Mouse (Mus musculus) MEL (cell line): ENCODE measurements at regions not wholly inside any gene's neighbourhood (a gene's known extent, or its start where the extent isn't known, plus 50 kb on each side); places are given as distances from the start of the nearest gene placed in this dataset.

ENCODE experiments used
- DNase-seq: peaks from one replicate; pipeline ENCODE4 v3.0.0; 2011; ENCODE audit warnings: low read depth, low spot score
- H3K27ac ChIP-seq: 2 replicates; pipeline ENCODE4 v1.5.1; 2012; ENCODE audit warnings: low read depth, mild to moderate bottlenecking, control low read depth, low read length, moderate library complexity; ENCODE audit not compliant: control insufficient read depth
- H3K27me3 ChIP-seq, 2 experiments: fragments of 150-350 bp in 1 of 2; sonication (generic) in 1 of 2; 2 replicates each; pipeline ENCODE4 v1.6.1; 2012; ENCODE audit warnings: low read length in 2 of 2, mild to moderate bottlenecking in 2 of 2, improper control_type of control experiment in 1 of 2, moderate library complexity in 1 of 2; ENCODE audit not compliant: insufficient read depth in 2 of 2, control insufficient read depth in 1 of 2
- H3K36me3 ChIP-seq, 2 experiments: 2 replicates each; pipeline ENCODE4 v1.6.1; 2012 to 2014; ENCODE audit warnings: low read length in 2 of 2, improper control_type of control experiment in 1 of 2, inconsistent platforms in 1 of 2, mild to moderate bottlenecking in 1 of 2; ENCODE audit not compliant: insufficient read depth in 2 of 2, control insufficient read depth in 1 of 2
- H3K4me1 ChIP-seq, 2 experiments: fragments of 150-350 bp in 1 of 2; sonication (generic) in 1 of 2; 2 replicates each; pipeline ENCODE4 v1.6.1; 2012; ENCODE audit warnings: low read length in 2 of 2, improper control_type of control experiment in 1 of 2, mild to moderate bottlenecking in 1 of 2; ENCODE audit not compliant: insufficient read depth in 2 of 2, control insufficient read depth in 1 of 2
- H3K4me3 ChIP-seq, 2 experiments: fragments of 150-350 bp in 1 of 2; sonication (generic) in 1 of 2; 2 replicates each; pipeline ENCODE4 v1.5.1; 2012; ENCODE audit warnings: low read depth in 2 of 2, low read length in 2 of 2, mild to moderate bottlenecking in 2 of 2, moderate library complexity in 2 of 2, control low read depth in 1 of 2, improper control_type of control experiment in 1 of 2; ENCODE audit not compliant: control insufficient read depth in 1 of 2, insufficient read depth in 1 of 2
- H3K79me2 ChIP-seq: 2 replicates; pipeline ENCODE4 v1.6.1; 2012; ENCODE audit warnings: mild to moderate bottlenecking, low read length, moderate library complexity; ENCODE audit not compliant: control insufficient read depth, poor library complexity, insufficient read depth
- H3K9ac ChIP-seq: 2 replicates; pipeline ENCODE4 v1.6.1; 2012; ENCODE audit warnings: low read depth, mild to moderate bottlenecking, control low read depth, low read length, moderate library complexity; ENCODE audit not compliant: control insufficient read depth, poor library complexity, severe bottlenecking
- H3K9me3 ChIP-seq: fragments of 150-350 bp; sonication (generic); replicated peaks from 2 replicates; pipeline ENCODE4 v1.6.1; 2012; ENCODE audit warnings: mild to moderate bottlenecking, low read length, improper control_type of control experiment, moderate library complexity; ENCODE audit not compliant: insufficient read depth
- CHD2 ChIP-seq: IDR thresholded peaks from 2 replicates; pipeline ENCODE4 v1.6.1; 2011; ENCODE audit warnings: low read length, improper control_type of control experiment
- EP300 ChIP-seq, 2 experiments: IDR thresholded peaks; 2 replicates each; pipeline ENCODE4 v1.6.1; 2011; ENCODE audit warnings: improper control_type of control experiment in 2 of 2, low read length in 2 of 2, low read depth in 1 of 2, mild to moderate bottlenecking in 1 of 2
- GABPA ChIP-seq: IDR thresholded peaks from 2 replicates; pipeline ENCODE4 v1.6.1; 2012; ENCODE audit warnings: low read depth, mild to moderate bottlenecking, inconsistent platforms, low read length, improper control_type of control experiment, moderate library complexity
- GATA1 ChIP-seq: IDR thresholded peaks from 2 replicates; pipeline ENCODE4 v1.6.1; 2011; ENCODE audit warnings: low read depth, low read length, improper control_type of control experiment
- JUND ChIP-seq: IDR thresholded peaks from 2 replicates; pipeline ENCODE4 v1.6.1; 2011; ENCODE audit warnings: low read depth, mild to moderate bottlenecking, improper control_type of control experiment, low read length
- MAX ChIP-seq: IDR thresholded peaks from 2 replicates; pipeline ENCODE4 v1.6.1; 2011; ENCODE audit warnings: low read length, improper control_type of control experiment
- MAZ ChIP-seq: IDR thresholded peaks from 2 replicates; pipeline ENCODE4 v1.6.1; 2012; ENCODE audit warnings: low read depth, mild to moderate bottlenecking, inconsistent platforms, low read length, improper control_type of control experiment
- MYB ChIP-seq: IDR thresholded peaks from 2 replicates; pipeline ENCODE4 v1.6.1; 2011; ENCODE audit warnings: mild to moderate bottlenecking, low read depth, low read length, improper control_type of control experiment
- MYC ChIP-seq: IDR thresholded peaks from 2 replicates; pipeline ENCODE4 v1.6.1; 2011; ENCODE audit warnings: low read depth, mild to moderate bottlenecking, low read length, improper control_type of control experiment, moderate library complexity
- RCOR1 ChIP-seq: IDR thresholded peaks from 2 replicates; pipeline ENCODE4 v1.6.1; 2012; ENCODE audit warnings: low read depth, mild to moderate bottlenecking, inconsistent platforms, low read length, improper control_type of control experiment
- TAL1 ChIP-seq: IDR thresholded peaks from 2 replicates; pipeline ENCODE4 v1.6.1; 2012; ENCODE audit warnings: mild to moderate bottlenecking, inconsistent platforms, low read length, moderate library complexity, mixed read lengths
- TBP ChIP-seq: IDR thresholded peaks from 2 replicates; pipeline ENCODE4 v1.8.0; 2011; ENCODE audit warnings: low read depth, low read length, improper control_type of control experiment
- USF1 ChIP-seq: IDR thresholded peaks from 2 replicates; pipeline ENCODE4 v1.6.1; 2014; ENCODE audit warnings: low read depth, mild to moderate bottlenecking, inconsistent platforms, low read length, improper control_type of control experiment, moderate library complexity
- ZKSCAN1 ChIP-seq: IDR thresholded peaks from 2 replicates; pipeline ENCODE4 v1.6.1; 2012; ENCODE audit warnings: low read depth, mild to moderate bottlenecking, inconsistent platforms, low read length, improper control_type of control experiment, moderate library complexity
- ZNF384 ChIP-seq: IDR thresholded peaks from 2 replicates; pipeline ENCODE4 v1.6.1; 2012; ENCODE audit warnings: low read depth, mild to moderate bottlenecking, inconsistent platforms, low read length, improper control_type of control experiment

- H3K27me3 ChIP-seq, result no peaks in the 10 kb centered on the region
- no peaks in the 10 kb centered on the region for H3K4me1 ChIP-seq
- H3K79me2 ChIP-seq, result no peaks in the 10 kb centered on the region
- H3K9me3 ChIP-seq, result no peaks in the 10 kb centered on the region
- no peak for TF ChIP-seq USF1
- no peak for TF ChIP-seq JUND
- TF ChIP-seq MYB, result no peak
- TF ChIP-seq TBP, result no peak
- no peak for TF ChIP-seq MYC
- TF ChIP-seq TAL1, result no peak
- TF ChIP-seq GATA1, result no peak
- no peak for TF ChIP-seq MAX
- TF ChIP-seq CHD2, result no peak
- TF ChIP-seq ZNF384, result no peak
- TF ChIP-seq ZKSCAN1, result no peak
- TF ChIP-seq EP300 (IDR thresholded peaks at IDR 0.05; ENCODE audit: low read depth in 1 of 2, low read length in 2 of 2), result no peak
- no peaks in the 10 kb centered on the region for H3K36me3 ChIP-seq
- H3K9ac ChIP-seq, result no peak overlapping the region
- H3K27ac ChIP-seq, result no peak overlapping the region
- no peak overlapping the region for H3K4me3 ChIP-seq
- DNase-seq, result no peak
These were observed 263.1 kb upstream of the Sall1 start for GRCm38 (mm10) chr8:89307085-89307484.

- H3K4me3 ChIP-seq, result no peak overlapping the region
- H3K4me1 ChIP-seq, result no peaks in the 10 kb centered on the region
- TF ChIP-seq RCOR1 (no peak), EP300 (IDR thresholded peaks at IDR 0.05; ENCODE audit: low read depth in 1 of 2, low read length in 2 of 2) (no peak), GABPA (no peak), MAZ (no peak)
- H3K9me3 ChIP-seq, result no peaks in the 10 kb centered on the region
- DNase-seq, result no peak
- H3K27me3 ChIP-seq, result no peaks in the 10 kb centered on the region
- H3K36me3 ChIP-seq, result no peaks in the 10 kb centered on the region
- no peak overlapping the region for H3K9ac ChIP-seq
- H3K79me2 ChIP-seq, result no peaks in the 10 kb centered on the region
- H3K27ac ChIP-seq, result no peak overlapping the region
These were observed 260.2 kb upstream of the Sall1 start for GRCm38 (mm10) chr8:89304116-89304515.

GRCm38 (mm10) chr8:89303326-89303725 is 259.4 kb upstream of the Sall1 start:
- DNase-seq, result no peak
- H3K27ac ChIP-seq, result no peak overlapping the region
- no peak overlapping the region for H3K9ac ChIP-seq
- H3K4me1 ChIP-seq, result no peaks in the 10 kb centered on the region
- no peaks in the 10 kb centered on the region for H3K27me3 ChIP-seq
- H3K4me3 ChIP-seq, result no peak overlapping the region
- H3K79me2 ChIP-seq, result no peaks in the 10 kb centered on the region
- H3K9me3 ChIP-seq, result no peaks in the 10 kb centered on the region
- no peaks in the 10 kb centered on the region for H3K36me3 ChIP-seq
- no peak for TF ChIP-seq GABPA
- TF ChIP-seq MAZ, result no peak
- TF ChIP-seq, all 39 proteins: peak for 0
